Mouse (Mus musculus) hindbrain, embryonic 13.5 days (tissue): Measurements from ENCODE around the gene Cfap157. TPM values are rescaled to one million over a fixed set of nuclear protein-coding genes. Genes with fewer than 3 reads are reported as not detected.

ENCODE experiments used
- ATAC-seq: fragments of 200-750 bp; cut with Nextera tagmentation; 2 replicates; pipeline ENCODE4 v1.8.0; 2017; ENCODE audit warnings: moderate TSS enrichment; ENCODE audit not compliant: low FRiP score
- H3K27ac ChIP-seq: fragments of 300-500 bp; sonication (generic); 2 replicates; pipeline ENCODE4 v1.5.1; 2015; ENCODE audit warnings: inconsistent platforms, mild to moderate bottlenecking, moderate library complexity
- H3K27me3 ChIP-seq: fragments of 300-500 bp; sonication (generic); 2 replicates; pipeline ENCODE4 v1.6.1; 2015; ENCODE audit warnings: mild to moderate bottlenecking, inconsistent platforms
- H3K36me3 ChIP-seq: fragments of 300-500 bp; sonication (generic); 2 replicates; pipeline ENCODE4 v1.6.1; 2015; ENCODE audit warnings: mild to moderate bottlenecking, inconsistent platforms
- H3K4me1 ChIP-seq: fragments of 300-500 bp; sonication (generic); replicated peaks from 2 replicates; pipeline ENCODE4 v1.6.1; 2015; ENCODE audit warnings: inconsistent platforms
- H3K4me2 ChIP-seq: fragments of 300-500 bp; sonication (generic); 2 replicates; pipeline ENCODE4 v1.6.1; 2015; ENCODE audit warnings: inconsistent platforms, mild to moderate bottlenecking, moderate library complexity
- H3K4me3 ChIP-seq: fragments of 300-500 bp; sonication (generic); 2 replicates; pipeline ENCODE4 v1.5.1; 2015; ENCODE audit warnings: mild to moderate bottlenecking, inconsistent platforms
- H3K9ac ChIP-seq: fragments of 300-500 bp; sonication (generic); 2 replicates; pipeline ENCODE4 v1.6.1; 2015; ENCODE audit warnings: mild to moderate bottlenecking, inconsistent platforms
- H3K9me3 ChIP-seq: fragments of 300-500 bp; sonication (generic); 2 replicates; pipeline ENCODE4 v1.6.1; 2016; ENCODE audit warnings: inconsistent platforms
- WGBS: fragments of 180-500 bp; shearing (Covaris S2); methylation state at CpG from one replicate; pipeline ENCODE4 v1.1.7; 2015; 5-methylcytosine and 5-hydroxymethylcytosine counted together
- polyA plus RNA-seq: library from polyadenylated mRNA; unstranded; fragments of >200 nt; fragmentation: Nextera tagmentation; extraction: Ambion mirVana; gene quantifications from 2 replicates; pipeline ENCODE4 v1.2.1, GENCODE M21; 2015

Cfap157 gene
- polyA plus RNA-seq, 1 experiment from 2014 or later: 1.5 TPM

DNA sequence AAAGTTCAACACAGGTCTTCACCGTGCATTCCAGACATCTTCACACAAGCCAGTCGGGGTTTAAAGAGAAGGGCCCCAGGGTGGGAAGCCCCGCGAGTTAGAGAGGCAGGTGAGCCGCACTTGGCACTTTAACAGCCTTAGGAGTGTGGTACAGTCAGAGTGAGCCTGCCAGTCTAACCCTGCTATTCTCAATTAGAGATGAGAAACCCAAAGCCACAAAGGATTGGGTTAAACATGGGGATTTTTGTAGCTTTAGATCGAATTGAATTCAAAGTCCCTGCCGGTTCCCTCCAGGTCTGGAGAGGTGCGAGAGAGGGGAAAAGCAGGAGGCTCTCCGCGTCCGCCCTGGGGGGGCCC is 43.3 kb downstream of the Cfap157 start, which contains the start of gene 6330409D20Rik:
Gene 6330409D20Rik (minus strand): TSS at position 101 of the 357 bp plus-strand sequence.
- peak within 1 kb of the TSS; percentile 79 for H3K4me3 ChIP-seq
- peak within 1 kb of the TSS; percentile 95 for H3K9ac ChIP-seq
- H3K36me3 ChIP-seq: peaks cover 26% of the 10 kb centered on the region
- peak within 1 kb of the TSS; percentile 79 for H3K4me2 ChIP-seq
- WGBS: 9% methylated on average over 11 of the region's 11 CpGs
- ATAC-seq: no peak
- 0 out of 2 replicates have a peak, but pooled peaks cover 11% of the 10 kb centered on the region for H3K27me3 ChIP-seq
- peaks cover 52% of the 10 kb centered on the region for H3K4me1 ChIP-seq
- no peaks in the 10 kb centered on the region for H3K9me3 ChIP-seq
- H3K27ac ChIP-seq: peak within 1 kb of the TSS; percentile 94

DNA sequence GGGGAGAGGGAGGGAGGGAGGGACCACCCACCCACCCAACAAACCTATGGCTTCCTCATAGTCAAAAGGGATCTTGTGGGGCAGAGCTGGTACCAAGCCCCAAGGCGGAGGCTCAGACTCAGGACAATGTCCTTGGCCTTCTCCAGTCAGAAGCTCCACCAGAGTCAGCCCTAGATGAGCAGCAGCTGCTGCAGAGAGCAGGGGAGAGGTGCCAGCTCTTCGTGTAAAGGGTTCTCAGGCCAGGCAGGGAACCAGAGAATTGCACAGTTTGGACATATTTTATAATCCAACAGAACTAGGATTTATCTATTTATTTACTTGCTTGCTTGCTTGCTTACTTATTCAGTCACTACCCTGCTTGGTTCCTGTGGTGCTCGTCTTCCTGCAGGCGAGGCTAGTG is 44.9 kb downstream of the Cfap157 start:
- H3K4me3 ChIP-seq: no peak overlapping the region
- no peak overlapping the region for H3K4me2 ChIP-seq
- 75% methylated on average over 4 of the region's 4 CpGs for WGBS
- H3K9ac ChIP-seq: peak overlapping the region; percentile 60; the same call in 1 of the 2 replicates
- ATAC-seq: no peak
- no peaks in the 10 kb centered on the region for H3K9me3 ChIP-seq
- H3K27me3 ChIP-seq: 0 out of 2 replicates have a peak, but pooled peaks cover 11% of the 10 kb centered on the region
- no peak overlapping the region for H3K27ac ChIP-seq
- H3K36me3 ChIP-seq: peaks cover 10% of the 10 kb centered on the region; the same call in 1 of the 2 replicates
- H3K4me1 ChIP-seq: peaks cover 49% of the 10 kb centered on the region

DNA sequence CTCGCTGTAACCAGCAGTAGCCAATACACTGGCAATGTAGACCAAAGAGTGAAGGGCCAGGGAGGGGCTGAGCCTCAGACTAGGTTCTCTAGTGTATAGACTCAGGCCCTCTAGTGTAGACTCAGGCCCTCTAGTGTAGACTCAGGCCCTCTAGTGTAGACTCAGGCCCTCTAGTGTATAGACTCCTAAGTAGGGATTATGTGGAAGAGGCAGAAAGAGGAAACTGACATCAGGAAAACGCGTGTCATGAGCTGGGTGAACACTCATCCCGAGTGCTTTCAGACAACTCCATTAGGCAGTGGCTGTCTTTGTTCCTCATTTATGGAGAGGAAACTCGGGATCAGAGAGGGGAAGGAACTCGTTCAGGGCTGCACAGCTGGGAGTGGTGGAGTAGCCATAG is 47.2 kb downstream of the Cfap157 start:
- WGBS: 64% methylated on average over 6 of the region's 6 CpGs
- ATAC-seq: no peak

DNA sequence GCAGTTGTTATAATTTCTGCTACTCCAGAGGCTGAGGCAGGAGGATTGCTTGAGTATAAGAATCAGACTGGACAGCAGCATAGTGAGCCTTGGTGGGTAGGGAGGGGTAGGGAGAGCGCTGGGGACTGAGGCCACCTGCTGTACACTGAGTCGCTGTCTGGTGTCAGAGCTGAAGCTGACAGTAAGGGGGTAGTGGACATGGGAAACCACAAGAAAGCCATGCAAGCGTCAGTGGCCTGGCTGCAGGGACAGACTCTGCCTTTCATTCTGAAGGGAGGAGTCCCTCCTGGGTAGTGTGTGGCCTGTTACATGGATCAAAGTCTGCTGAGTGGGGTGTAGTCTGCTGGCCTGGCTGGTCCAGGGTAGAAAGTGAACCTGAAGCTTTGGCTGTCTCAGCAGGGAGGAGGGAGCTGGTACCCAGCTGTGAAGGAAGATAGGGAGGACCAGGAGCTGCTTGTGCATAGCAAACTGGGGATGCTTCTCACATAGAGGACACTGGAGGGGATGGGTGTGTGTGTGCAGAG is 47.9 kb downstream of the Cfap157 start:
- no peaks in the 10 kb centered on the region for H3K36me3 ChIP-seq
- 0 out of 2 replicates have a peak, but pooled peaks cover 7% of the 10 kb centered on the region for H3K27me3 ChIP-seq
- H3K9ac ChIP-seq: no peak overlapping the region
- 55% methylated on average over 3 of the region's 3 CpGs for WGBS
- H3K4me2 ChIP-seq: no peak overlapping the region
- no peak for ATAC-seq
- H3K9me3 ChIP-seq: no peaks in the 10 kb centered on the region
- no peak overlapping the region for H3K4me3 ChIP-seq
- peak overlapping the region; percentile 20; the same call in 1 of the 2 replicates for H3K27ac ChIP-seq
- H3K4me1 ChIP-seq: peaks cover 30% of the 10 kb centered on the region

More for the DNA sequence above, 47.2 kb downstream of the Cfap157 start:
- Histone ChIP-seq H3K27ac (no peak overlapping the region), H3K36me3 (no peaks in the 10 kb centered on the region), H3K4me2 (no peak overlapping the region), H3K4me3 (no peak overlapping the region), H3K27me3 (0 out of 2 replicates have a peak, but pooled peaks cover 7% of the 10 kb centered on the region), H3K9ac (0 out of 2 replicates have a peak overlapping the region, but pooled peaks have one; percentile 8), H3K4me1 (peaks cover 32% of the 10 kb centered on the region), H3K9me3 (no peaks in the 10 kb centered on the region)

DNA sequence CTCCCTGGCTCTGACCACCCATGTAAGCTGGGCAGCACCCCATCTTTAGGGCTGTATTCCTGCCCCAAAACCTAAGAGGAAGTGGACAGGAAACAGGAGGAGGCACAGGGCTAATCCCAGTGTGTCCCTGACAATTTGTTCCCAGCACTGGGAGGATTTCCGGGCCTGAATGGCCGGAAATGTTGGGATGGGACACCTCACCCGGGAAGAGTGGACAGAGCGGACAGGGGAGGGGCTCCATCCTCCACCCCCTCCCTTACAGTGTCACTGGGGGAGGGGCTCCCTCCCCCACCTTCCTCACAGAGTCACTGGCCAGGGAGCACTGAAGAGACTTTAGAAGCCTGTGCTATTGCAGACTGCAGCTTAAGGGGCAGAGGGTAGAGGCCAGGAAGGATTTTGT is 49.3 kb downstream of the Cfap157 start:
- no peaks in the 10 kb centered on the region for H3K36me3 ChIP-seq
- H3K9me3 ChIP-seq: no peaks in the 10 kb centered on the region
- ATAC-seq: no peak
- H3K4me2 ChIP-seq: no peak overlapping the region
- peak overlapping the region; percentile 8; the same call in 1 of the 2 replicates for H3K27ac ChIP-seq
- H3K4me1 ChIP-seq: peaks cover 26% of the 10 kb centered on the region
- WGBS: 50% methylated on average over 4 of the region's 4 CpGs
- no peak overlapping the region for H3K4me3 ChIP-seq
- H3K9ac ChIP-seq: no peak overlapping the region
- 0 out of 2 replicates have a peak, but pooled peaks cover 3% of the 10 kb centered on the region for H3K27me3 ChIP-seq

DNA sequence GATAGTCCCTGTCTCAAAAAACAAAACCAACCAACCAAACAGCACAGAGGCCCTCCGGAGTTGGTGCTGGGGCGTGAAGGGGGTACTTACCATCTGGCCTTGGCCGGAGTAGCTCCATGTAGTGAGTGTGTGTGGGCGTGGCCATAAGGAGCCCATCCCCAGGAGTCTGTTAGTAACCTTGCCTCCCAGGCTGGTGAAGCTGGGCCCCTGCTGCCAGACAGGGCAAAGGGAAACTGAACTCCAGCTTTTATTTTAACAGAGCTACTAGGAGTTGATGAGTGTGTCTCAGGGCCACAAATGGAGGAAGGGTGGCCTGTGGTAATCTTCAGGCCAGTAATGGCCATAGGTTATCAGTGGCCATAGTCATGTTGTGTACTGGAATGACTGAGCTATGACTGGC is 49.7 kb downstream of the Cfap157 start:
- ATAC-seq: no peak
- Histone ChIP-seq H3K9ac (no peak overlapping the region), H3K27ac (peak overlapping the region; percentile 8; the same call in 1 of the 2 replicates)

DNA sequence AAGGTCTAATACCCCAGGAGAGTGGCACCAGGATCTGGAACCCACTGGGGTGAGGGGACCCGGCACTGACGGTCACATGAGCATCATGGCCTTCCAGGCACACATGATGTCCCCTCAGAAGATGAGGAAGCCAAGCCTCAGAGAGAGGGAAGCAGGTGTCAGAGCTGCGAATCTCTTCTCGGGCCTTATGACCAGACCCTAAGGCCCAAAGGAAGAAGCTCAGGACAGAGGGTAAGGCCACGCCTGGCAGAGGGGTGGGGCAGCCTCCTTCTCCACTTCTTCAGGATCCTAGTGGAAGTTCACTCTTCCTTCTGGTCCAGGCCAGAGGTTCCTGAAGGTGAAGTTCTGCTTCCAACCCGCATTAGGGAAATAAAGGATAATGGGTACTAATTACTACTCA is 51.5 kb downstream of the Cfap157 start:
- H3K27ac ChIP-seq: no peak overlapping the region
- no peak overlapping the region for H3K4me2 ChIP-seq
- no peak overlapping the region for H3K9ac ChIP-seq
- H3K4me3 ChIP-seq: no peak overlapping the region
- 85% methylated on average over 6 of the region's 6 CpGs for WGBS
- H3K4me1 ChIP-seq: peaks cover 24% of the 10 kb centered on the region
- H3K9me3 ChIP-seq: no peaks in the 10 kb centered on the region
- no peaks in the 10 kb centered on the region for H3K36me3 ChIP-seq
- no peak for ATAC-seq
- H3K27me3 ChIP-seq: no peaks in the 10 kb centered on the region

More for the DNA sequence above, 49.7 kb downstream of the Cfap157 start:
- H3K27me3 ChIP-seq: no peaks in the 10 kb centered on the region
- H3K36me3 ChIP-seq: no peaks in the 10 kb centered on the region
- no peaks in the 10 kb centered on the region for H3K9me3 ChIP-seq
- WGBS: 59% methylated on average over 4 of the region's 4 CpGs
- no peak overlapping the region for H3K4me2 ChIP-seq
- H3K4me1 ChIP-seq: peaks cover 26% of the 10 kb centered on the region
- H3K4me3 ChIP-seq: no peak overlapping the region

DNA sequence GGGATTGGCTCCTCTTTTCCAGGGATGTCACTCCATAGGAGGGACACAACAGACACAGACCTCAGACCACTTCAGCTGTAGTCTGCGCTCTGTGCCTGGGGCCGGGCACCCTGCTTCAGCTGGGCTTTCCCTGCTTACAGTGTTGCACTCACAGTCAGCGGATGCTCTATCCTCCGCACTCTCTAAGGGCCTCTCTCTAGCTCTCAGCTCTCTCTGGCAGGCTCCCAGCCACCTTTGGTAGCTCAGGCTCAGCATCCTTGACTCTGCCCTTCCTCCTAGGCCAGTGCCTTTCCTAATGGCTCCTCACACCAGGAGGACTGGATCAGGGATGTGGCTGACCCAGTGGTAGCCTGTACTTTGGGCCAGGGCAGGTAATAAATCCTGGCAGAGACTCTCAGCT is 52.3 kb downstream of the Cfap157 start:
- Histone ChIP-seq H3K4me2 (no peak overlapping the region), H3K9me3 (no peaks in the 10 kb centered on the region), H3K36me3 (no peaks in the 10 kb centered on the region), H3K27ac (peak overlapping the region; percentile 23; the same call in 1 of the 2 replicates), H3K27me3 (no peaks in the 10 kb centered on the region), H3K4me3 (no peak overlapping the region), H3K9ac (no peak overlapping the region), H3K4me1 (peaks cover 24% of the 10 kb centered on the region)
- whole genome bisulfite sequencing: 70% methylated on average over 4 of the region's 4 CpGs
- no peak for ATAC-seq

DNA sequence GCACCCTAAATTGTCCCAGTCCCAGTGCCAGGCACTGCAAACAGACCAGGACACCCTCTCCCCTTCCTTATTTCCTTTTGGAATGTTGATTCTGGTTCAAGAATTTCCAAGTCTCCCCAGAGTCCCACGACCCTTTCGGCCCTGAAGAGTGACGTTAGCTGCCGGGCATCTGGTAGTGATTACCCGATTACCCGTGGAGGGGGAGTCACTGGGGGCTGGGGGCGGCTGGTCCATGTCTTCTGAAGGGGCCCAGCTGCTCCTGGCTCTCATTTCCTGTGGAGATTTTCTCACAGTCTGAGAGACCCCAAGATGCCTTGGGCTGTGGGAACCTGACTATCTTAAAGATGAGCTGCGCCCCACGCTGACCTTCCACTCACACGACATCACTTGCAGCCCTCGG is 53.4 kb downstream of the Cfap157 start:
- Histone ChIP-seq H3K27me3 (no peaks in the 10 kb centered on the region), H3K27ac (no peak overlapping the region), H3K4me1 (peaks cover 24% of the 10 kb centered on the region), H3K9ac (no peak overlapping the region), H3K4me3 (no peak overlapping the region), H3K4me2 (no peak overlapping the region), H3K9me3 (no peaks in the 10 kb centered on the region), H3K36me3 (no peaks in the 10 kb centered on the region)
- WGBS: 44% methylated on average over 11 of the region's 11 CpGs
- ATAC-seq: no peak

DNA sequence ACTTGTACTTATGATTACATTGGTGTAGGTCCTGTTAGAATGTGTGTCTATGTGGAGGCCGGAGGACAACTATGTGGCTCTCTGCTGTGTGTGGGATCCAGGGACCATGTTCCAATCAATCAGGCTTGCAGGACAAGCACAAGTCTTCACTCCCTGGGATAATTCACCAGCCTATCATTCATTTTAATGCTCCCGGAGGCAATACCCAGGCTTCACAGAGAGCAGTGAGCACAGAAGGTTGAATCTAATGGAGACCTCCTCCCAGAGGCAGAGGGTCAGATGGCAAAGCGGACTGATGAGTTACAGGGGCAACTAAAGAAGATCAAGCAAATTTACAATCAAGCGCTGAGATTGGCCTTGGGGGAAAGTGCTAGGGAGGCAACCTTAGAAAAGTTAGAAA is 54.7 kb downstream of the Cfap157 start:
- Histone ChIP-seq H3K9ac (no peak overlapping the region), H3K4me1 (peaks cover 24% of the 10 kb centered on the region), H3K27ac (no peak overlapping the region), H3K4me3 (no peak overlapping the region), H3K4me2 (peak overlapping the region; percentile 5), H3K36me3 (no peaks in the 10 kb centered on the region), H3K27me3 (no peaks in the 10 kb centered on the region), H3K9me3 (no peaks in the 10 kb centered on the region)
- ATAC-seq: no peak
- WGBS: 72% methylated on average over 4 of the region's 4 CpGs

DNA sequence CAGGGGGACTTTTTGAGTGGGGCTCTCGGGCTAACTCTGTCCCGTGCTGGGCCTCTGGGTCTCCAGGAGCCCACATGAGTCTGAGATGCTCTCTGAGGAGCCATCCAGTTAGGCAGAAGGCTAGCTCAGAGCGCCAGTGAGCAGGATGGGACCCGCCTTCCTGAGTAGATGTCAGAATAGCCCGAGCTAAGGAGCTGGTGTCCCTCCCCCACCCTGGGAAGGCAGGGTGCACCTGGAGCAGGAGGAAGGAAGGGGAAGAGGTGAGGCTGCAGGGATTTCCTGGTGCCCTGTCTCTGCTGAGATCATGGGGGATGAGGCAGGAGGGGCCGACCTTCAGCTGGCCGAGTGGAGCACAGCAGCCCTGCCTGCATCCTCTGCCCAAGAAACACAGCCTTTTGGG is 55.8 kb downstream of the Cfap157 start:
- H3K36me3 ChIP-seq: no peaks in the 10 kb centered on the region
- no peak for ATAC-seq
- no peaks in the 10 kb centered on the region for H3K27me3 ChIP-seq
- 51% methylated on average over 7 of the region's 7 CpGs for WGBS
- H3K9ac ChIP-seq: no peak overlapping the region; the same call in 1 of the 2 replicates
- H3K4me2 ChIP-seq: peak overlapping the region; percentile 54
- H3K4me1 ChIP-seq: peaks cover 21% of the 10 kb centered on the region
- peak overlapping the region; percentile 35 for H3K4me3 ChIP-seq
- H3K9me3 ChIP-seq: no peaks in the 10 kb centered on the region
- peak overlapping the region; percentile 18; the same call in 1 of the 2 replicates for H3K27ac ChIP-seq

DNA sequence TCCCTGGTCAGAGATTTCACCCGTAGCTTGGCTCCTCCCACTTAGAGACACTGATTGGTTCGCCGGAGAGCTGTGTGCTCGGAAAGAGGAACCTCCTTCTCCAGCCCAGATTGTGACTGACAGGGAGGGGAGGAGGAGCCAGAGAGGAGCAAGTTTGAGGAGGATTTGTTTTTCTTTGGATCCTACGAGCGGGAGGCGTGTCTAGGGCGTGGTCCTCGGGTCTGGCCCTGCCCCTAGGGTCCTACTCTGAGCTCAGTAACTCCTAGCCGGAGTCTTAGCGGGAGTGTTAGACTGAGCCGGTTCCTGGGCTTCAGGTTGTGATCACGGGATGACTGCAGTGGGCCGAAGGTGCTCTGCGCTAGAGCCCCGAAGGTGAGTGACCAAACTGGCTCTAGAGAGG is 56.8 kb downstream of the Cfap157 start:
- no peak overlapping the region for H3K27ac ChIP-seq
- H3K9ac ChIP-seq: peak overlapping the region; percentile 59
- H3K27me3 ChIP-seq: no peaks in the 10 kb centered on the region
- no peaks in the 10 kb centered on the region for H3K9me3 ChIP-seq
- no peaks in the 10 kb centered on the region for H3K36me3 ChIP-seq
- peak overlapping the region; percentile 35 for H3K4me3 ChIP-seq
- ATAC-seq: peak; percentile 94
- 1% methylated on average over 16 of the region's 16 CpGs for WGBS
- peaks cover 21% of the 10 kb centered on the region for H3K4me1 ChIP-seq
- peak overlapping the region; percentile 54 for H3K4me2 ChIP-seq
